Mouse (Mus musculus) midbrain, embryonic 13.5 days (tissue): ENCODE results near the gene Gtf2ird1. TPM values are rescaled to one million over a fixed set of nuclear protein-coding genes. Genes with fewer than 3 reads are reported as not detected.

ENCODE experiments used
- ATAC-seq: fragments of 200-750 bp; cut with Nextera tagmentation; 2 replicates; pipeline ENCODE4 v1.8.0; 2017; ENCODE audit warnings: mild to moderate bottlenecking, moderate TSS enrichment, moderate library complexity
- H3K27ac ChIP-seq: fragments of 300-500 bp; sonication (generic); 2 replicates; pipeline ENCODE4 v1.5.1; 2015; ENCODE audit warnings: inconsistent platforms, mild to moderate bottlenecking, moderate library complexity
- H3K27me3 ChIP-seq: fragments of 300-500 bp; sonication (generic); 2 replicates; pipeline ENCODE4 v1.6.1; 2015; ENCODE audit warnings: mild to moderate bottlenecking, inconsistent platforms
- H3K36me3 ChIP-seq: fragments of 300-500 bp; sonication (generic); 2 replicates; pipeline ENCODE4 v1.6.1; 2015; ENCODE audit warnings: mild to moderate bottlenecking, inconsistent platforms
- H3K4me1 ChIP-seq: fragments of 300-500 bp; sonication (generic); replicated peaks from 2 replicates; pipeline ENCODE4 v1.6.1; 2015; ENCODE audit warnings: inconsistent platforms
- H3K4me2 ChIP-seq: fragments of 300-500 bp; sonication (generic); replicated peaks from 2 replicates; pipeline ENCODE4 v1.6.1; 2015; ENCODE audit warnings: moderate library complexity, mild to moderate bottlenecking, inconsistent platforms
- H3K4me3 ChIP-seq: fragments of 300-500 bp; sonication (generic); replicated peaks from 2 replicates; pipeline ENCODE4 v1.5.1; 2015; ENCODE audit warnings: mild to moderate bottlenecking, inconsistent platforms
- H3K9ac ChIP-seq: fragments of 300-500 bp; sonication (generic); replicated peaks from 2 replicates; pipeline ENCODE4 v1.6.1; 2015; ENCODE audit warnings: mild to moderate bottlenecking, inconsistent platforms
- H3K9me3 ChIP-seq: fragments of 300-500 bp; sonication (generic); 2 replicates; pipeline ENCODE4 v1.6.1; 2016; ENCODE audit warnings: mild to moderate bottlenecking, inconsistent platforms
- WGBS: fragments of 180-500 bp; shearing (Covaris S2); methylation state at CpG from one replicate; pipeline ENCODE4 v1.1.7; 2015; 5-methylcytosine and 5-hydroxymethylcytosine counted together
- microRNA-seq: library from miRNA; unstranded; fragments of <30 nt; microRNA quantifications from one replicate; pipeline ENCODE4, GENCODE M21; 2016
- polyA plus RNA-seq: library from polyadenylated mRNA; unstranded; fragments of >200 nt; fragmentation: Nextera tagmentation; extraction: Ambion mirVana; gene quantifications from 2 replicates; pipeline ENCODE4 v1.2.1, GENCODE M21; 2015

Gene Gtf2ird1
- polyA plus RNA-seq, 1 experiment from 2014 or later: 96.6 TPM

- Histone ChIP-seq H3K9me3 (no peaks in the 10 kb centered on the region), H3K36me3 (peaks cover 23% of the 10 kb centered on the region), H3K27ac (peak overlapping the region; percentile 100), H3K9ac (peak overlapping the region; percentile 98), H3K27me3 (no peaks in the 10 kb centered on the region), H3K4me3 (peak overlapping the region; percentile 83), H3K4me2 (peak overlapping the region; percentile 78), H3K4me1 (peaks cover 48% of the 10 kb centered on the region)
- WGBS: under 1% methylated on average over 36 of the region's 64 CpGs
- peak; percentile 41 for ATAC-seq
Measured at GRCm38 (mm10) chr5:134314068-134314674, 142.3 kb downstream of the Gtf2ird1 start.

GRCm38 (mm10) chr5:134313451-134314067 is 143.0 kb downstream of the Gtf2ird1 start:
- Histone ChIP-seq H3K36me3 (peaks cover 26% of the 10 kb centered on the region), H3K4me2 (peak overlapping the region; percentile 78), H3K27ac (peak overlapping the region; percentile 100), H3K27me3 (no peaks in the 10 kb centered on the region), H3K9me3 (no peaks in the 10 kb centered on the region), H3K4me1 (peaks cover 48% of the 10 kb centered on the region), H3K9ac (peak overlapping the region; percentile 98), H3K4me3 (peak overlapping the region; percentile 83)
- 1% methylated on average over 55 of the region's 68 CpGs for WGBS
- peak; percentile 82 for ATAC-seq

- H3K4me3 ChIP-seq: peak overlapping the region; percentile 83
- H3K9ac ChIP-seq: peak overlapping the region; percentile 98
- H3K36me3 ChIP-seq: peaks cover 27% of the 10 kb centered on the region
- no peaks in the 10 kb centered on the region for H3K9me3 ChIP-seq
- peaks cover 48% of the 10 kb centered on the region for H3K4me1 ChIP-seq
- 4% methylated on average over 19 of the region's 19 CpGs for WGBS
- H3K4me2 ChIP-seq: peak overlapping the region; percentile 78
- no peak for ATAC-seq
- peak overlapping the region; percentile 100 for H3K27ac ChIP-seq
- H3K27me3 ChIP-seq: no peaks in the 10 kb centered on the region
Measured at GRCm38 (mm10) chr5:134312691-134313450, 143.6 kb downstream of the Gtf2ird1 start.

- Histone ChIP-seq H3K27me3 (no peaks in the 10 kb centered on the region), H3K9me3 (no peaks in the 10 kb centered on the region), H3K4me1 (peaks cover 53% of the 10 kb centered on the region), H3K9ac (peak overlapping the region; percentile 98), H3K36me3 (peaks cover 34% of the 10 kb centered on the region), H3K4me2 (peak overlapping the region; percentile 78), H3K4me3 (peak overlapping the region; percentile 83), H3K27ac (peak overlapping the region; percentile 100; the same call in 1 of the 2 replicates)
- 81% methylated on average over 6 of the region's 6 CpGs for WGBS
- no peak for ATAC-seq
Measured at GRCm38 (mm10) chr5:134311894-134312411, 144.6 kb downstream of the Gtf2ird1 start.

GRCm38 (mm10) chr5:134310201-134310600 is 146.3 kb downstream of the Gtf2ird1 start:
- no peaks in the 10 kb centered on the region for H3K27me3 ChIP-seq
- no peaks in the 10 kb centered on the region for H3K9me3 ChIP-seq
- no peak for ATAC-seq
- no peak overlapping the region for H3K9ac ChIP-seq
- no peak overlapping the region for H3K4me3 ChIP-seq
- peaks cover 35% of the 10 kb centered on the region for H3K4me1 ChIP-seq
- no peak overlapping the region for H3K4me2 ChIP-seq
- peaks cover 42% of the 10 kb centered on the region for H3K36me3 ChIP-seq
- 96% methylated on average over 9 of the region's 9 CpGs for WGBS
- no peak overlapping the region for H3K27ac ChIP-seq

- Histone ChIP-seq H3K4me2 (no peak overlapping the region), H3K9me3 (no peaks in the 10 kb centered on the region), H3K4me3 (no peak overlapping the region), H3K27me3 (no peaks in the 10 kb centered on the region), H3K27ac (no peak overlapping the region), H3K36me3 (peaks cover 48% of the 10 kb centered on the region), H3K9ac (no peak overlapping the region), H3K4me1 (peaks cover 33% of the 10 kb centered on the region)
- 100% methylated on average over 1 of the region's 1 CpGs for WGBS
- no peak for ATAC-seq
Measured at GRCm38 (mm10) chr5:134309345-134309744, 147.2 kb downstream of the Gtf2ird1 start.

Small RNA genes within 50 kb of the gene (microRNA-seq; reads per million reads assigned to microRNA genes)
- gene Gm26340 (not detected), gene Mir3965 (not detected)

Other genes starting within 250 kb of the Gtf2ird1 start
- 1.6 and 2.3 TPM in 2 replicates for gene Ncf1, start 227.1 kb downstream of the Gtf2ird1 start, polyA plus RNA-seq
- 190 and 191 TPM in 2 replicates for gene Gtf2i, start 142.0 kb downstream of the Gtf2ird1 start, polyA plus RNA-seq
- gene Clip2, start 95.7 kb upstream of the Gtf2ird1 start, polyA plus RNA-seq: 13.4 and 15.3 TPM in 2 replicates
- gene Syna, start 103.5 kb upstream of the Gtf2ird1 start, polyA plus RNA-seq: 0.47 and 0.48 TPM in 2 replicates
- 215 and 219 TPM in 2 replicates for gene Rfc2, start 124.7 kb upstream of the Gtf2ird1 start, polyA plus RNA-seq
- 4.1 and 5.5 TPM in 2 replicates for gene Lat2, start 158.3 kb upstream of the Gtf2ird1 start, polyA plus RNA-seq
- gene Eif4h, start 182.8 kb upstream of the Gtf2ird1 start, polyA plus RNA-seq: 352 and 382 TPM in 2 replicates
- 17.5 and 20.8 TPM in 2 replicates for gene Limk1, start 231.9 kb upstream of the Gtf2ird1 start, polyA plus RNA-seq